Mouse (Mus musculus): ENCODE data around the gene Hrg. TPM values are rescaled to one million over a fixed set of nuclear protein-coding genes. Genes with fewer than 3 reads are reported as not detected.

Gene Hrg
- polyA plus RNA-seq, 1 experiment: not detected

DNA sequence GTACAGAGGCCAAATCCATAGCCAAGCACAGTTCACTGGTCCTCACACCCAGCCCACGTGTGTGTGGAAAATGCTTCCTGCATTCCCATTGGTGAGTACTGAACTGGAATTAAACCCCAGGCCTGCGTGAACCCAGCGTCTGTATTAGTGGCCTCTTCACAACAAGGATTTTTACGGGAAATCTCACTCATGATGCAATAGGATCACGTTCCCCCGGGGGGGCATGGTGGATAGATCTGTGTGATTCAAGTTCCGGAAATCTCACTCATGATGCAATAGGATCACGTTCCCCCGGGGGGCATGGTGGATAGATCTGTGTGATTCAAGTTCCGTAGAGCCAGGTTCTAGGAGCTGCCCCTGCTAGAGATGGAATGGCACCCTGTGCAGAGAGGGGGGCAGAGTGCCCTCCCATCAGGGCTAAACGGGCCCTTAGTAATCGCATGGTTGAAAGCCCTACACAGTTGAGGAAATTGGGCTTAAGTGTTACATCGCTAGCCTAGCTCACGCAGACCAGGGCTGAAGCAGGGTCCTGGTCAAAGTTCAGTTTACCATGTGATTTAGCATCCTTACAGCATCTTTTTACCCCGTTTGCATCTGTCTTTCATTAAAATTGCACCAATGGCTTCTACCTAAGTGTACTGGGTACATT lies 32.1 kb upstream of the Hrg start:
- Histone ChIP-seq H3K27me3 (ENCODE audit: control insufficient read depth, insufficient read depth, low read length) (no peaks in the 10 kb centered on the region), H3K4me1 (replicated peaks; ENCODE audit: control insufficient read depth, insufficient read depth, low read length) (no peaks in the 10 kb centered on the region), H3K27ac (ENCODE audit: control insufficient read depth, insufficient read depth, low read length) (no peak overlapping the region), H3K4me3 (ENCODE audit: control insufficient read depth, insufficient read depth, low read length) (no peak overlapping the region), H3K36me3 (ENCODE audit: control insufficient read depth, insufficient read depth, low read length) (no peaks in the 10 kb centered on the region)
- DNase-seq: no peak
- 92% methylated on average over 15 of the region's 15 CpGs for WGBS
- TF ChIP-seq POLR2A (IDR thresholded peaks at IDR 0.05; ENCODE audit: control insufficient read depth, extremely low read depth, insufficient read depth, low read length, poor library complexity) (no peak), CTCF (IDR thresholded peaks at IDR 0.05; ENCODE audit: borderline replicate concordance, control insufficient read depth, extremely low read depth, insufficient read depth, low read length, poor library complexity) (no peak)

DNA sequence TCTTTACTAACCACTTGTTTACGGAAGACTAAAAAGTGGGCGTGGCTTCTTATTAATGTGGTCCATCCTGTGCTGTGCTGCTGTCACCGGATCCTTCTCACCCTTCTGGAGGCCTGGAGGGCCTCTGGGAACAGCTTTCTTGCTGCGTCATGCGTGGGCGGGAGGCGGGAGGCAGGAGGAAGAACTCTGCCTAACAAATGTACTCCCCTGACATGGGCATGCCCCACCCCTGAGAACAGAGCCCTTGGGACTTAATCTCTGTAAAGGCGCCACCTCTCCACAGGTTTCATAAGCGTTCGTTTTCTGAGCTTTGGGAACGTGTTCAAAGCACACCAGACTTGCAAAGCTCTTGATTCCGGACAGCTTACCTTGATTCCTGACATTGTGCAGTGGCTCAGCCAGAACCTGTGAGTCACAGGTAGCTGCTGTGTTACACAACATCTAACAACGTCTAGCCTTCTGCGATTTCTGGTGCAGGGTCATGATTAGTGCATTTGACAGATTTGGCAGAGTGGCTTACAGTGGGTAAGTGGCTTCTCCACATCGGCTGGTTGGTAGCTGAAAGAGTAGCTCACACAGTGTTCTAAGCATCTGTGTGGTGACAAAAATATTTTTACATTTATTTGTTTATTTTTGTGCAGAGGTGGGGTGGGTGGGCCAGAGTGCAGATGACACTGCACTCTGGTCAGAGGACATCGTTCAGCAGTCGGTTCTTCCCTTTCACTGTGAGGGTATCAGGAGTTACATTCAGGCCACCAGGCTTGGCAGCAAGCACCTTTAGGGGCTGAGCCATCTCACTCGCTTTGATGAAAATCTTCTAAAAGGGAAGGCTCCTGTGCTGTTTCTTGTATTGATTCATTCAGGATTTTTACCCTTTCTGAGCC lies 30.7 kb upstream of the Hrg start:
- Histone ChIP-seq H3K27me3 (ENCODE audit: control insufficient read depth, insufficient read depth, low read length) (no peaks in the 10 kb centered on the region), H3K27ac (ENCODE audit: control insufficient read depth, insufficient read depth, low read length) (no peak overlapping the region), H3K4me3 (ENCODE audit: control insufficient read depth, insufficient read depth, low read length) (no peak overlapping the region), H3K4me1 (replicated peaks; ENCODE audit: control insufficient read depth, insufficient read depth, low read length) (no peaks in the 10 kb centered on the region), H3K36me3 (ENCODE audit: control insufficient read depth, insufficient read depth, low read length) (no peaks in the 10 kb centered on the region)
- WGBS: 46% methylated on average over 18 of the region's 18 CpGs
- DNase-seq: no peak
- no peak for TF ChIP-seq POLR2A (IDR thresholded peaks at IDR 0.05; ENCODE audit: control insufficient read depth, extremely low read depth, insufficient read depth, low read length, poor library complexity)
- no peak for TF ChIP-seq CTCF (IDR thresholded peaks at IDR 0.05; ENCODE audit: borderline replicate concordance, control insufficient read depth, extremely low read depth, insufficient read depth, low read length, poor library complexity)

DNA sequence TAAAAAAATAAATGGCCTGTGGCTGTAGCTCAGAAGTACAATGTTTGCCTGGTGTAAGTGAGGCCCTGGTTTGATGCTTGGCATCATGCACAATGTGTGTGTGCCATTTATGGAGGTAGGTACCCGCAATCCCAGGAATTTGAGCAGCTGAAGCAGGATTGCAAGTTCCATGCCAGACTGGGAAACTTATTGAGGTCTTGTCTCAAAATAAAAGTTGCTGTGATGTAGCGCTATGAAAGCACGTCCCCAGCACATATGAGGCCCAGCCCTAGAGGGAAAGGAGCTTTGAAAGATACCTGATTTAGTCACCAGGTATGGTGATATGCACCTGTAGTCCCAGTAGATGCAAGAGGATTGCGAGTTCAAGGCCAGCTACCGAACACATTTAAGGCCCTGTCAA lies 29.1 kb upstream of the Hrg start:
- H3K27me3 ChIP-seq (ENCODE audit: control insufficient read depth, insufficient read depth, low read length): no peaks in the 10 kb centered on the region
- no peak for DNase-seq
- H3K36me3 ChIP-seq (ENCODE audit: control insufficient read depth, insufficient read depth, low read length): no peaks in the 10 kb centered on the region
- TF ChIP-seq CTCF (IDR thresholded peaks at IDR 0.05; ENCODE audit: borderline replicate concordance, control insufficient read depth, extremely low read depth, insufficient read depth, low read length, poor library complexity): no peak
- TF ChIP-seq POLR2A (IDR thresholded peaks at IDR 0.05; ENCODE audit: control insufficient read depth, extremely low read depth, insufficient read depth, low read length, poor library complexity): no peak
- WGBS: 97% methylated on average over 5 of the region's 5 CpGs
- no peaks in the 10 kb centered on the region for H3K4me1 ChIP-seq (replicated peaks; ENCODE audit: control insufficient read depth, insufficient read depth, low read length)
- H3K27ac ChIP-seq (ENCODE audit: control insufficient read depth, insufficient read depth, low read length): no peak overlapping the region
- H3K4me3 ChIP-seq (ENCODE audit: control insufficient read depth, insufficient read depth, low read length): no peak overlapping the region

DNA sequence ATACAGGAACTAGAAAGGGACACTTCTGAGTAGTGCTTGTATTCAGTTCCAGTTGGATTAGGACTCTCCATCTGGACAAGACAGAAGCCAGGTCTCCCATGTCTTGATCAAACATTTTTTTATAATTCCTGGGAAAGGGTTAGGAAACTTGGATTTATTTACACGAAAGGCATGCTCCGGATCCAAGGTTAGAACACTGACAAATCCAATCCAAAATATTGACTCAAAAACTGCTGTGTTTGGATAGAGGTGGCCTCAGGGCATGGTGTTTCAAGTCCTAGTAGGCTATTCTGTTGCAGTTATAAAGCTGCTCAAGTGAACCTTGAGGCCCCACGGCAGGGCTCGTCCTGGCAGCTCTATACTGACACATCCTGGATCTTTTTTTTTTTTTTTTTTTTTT lies 28.4 kb upstream of the Hrg start:
- no peaks in the 10 kb centered on the region for H3K4me1 ChIP-seq (replicated peaks; ENCODE audit: control insufficient read depth, insufficient read depth, low read length)
- no peak overlapping the region for H3K27ac ChIP-seq (ENCODE audit: control insufficient read depth, insufficient read depth, low read length)
- no peaks in the 10 kb centered on the region for H3K36me3 ChIP-seq (ENCODE audit: control insufficient read depth, insufficient read depth, low read length)
- no peaks in the 10 kb centered on the region for H3K27me3 ChIP-seq (ENCODE audit: control insufficient read depth, insufficient read depth, low read length)
- TF ChIP-seq POLR2A (IDR thresholded peaks at IDR 0.05; ENCODE audit: control insufficient read depth, extremely low read depth, insufficient read depth, low read length, poor library complexity) (no peak), CTCF (IDR thresholded peaks at IDR 0.05; ENCODE audit: borderline replicate concordance, control insufficient read depth, extremely low read depth, insufficient read depth, low read length, poor library complexity) (no peak)
- H3K4me3 ChIP-seq (ENCODE audit: control insufficient read depth, insufficient read depth, low read length): no peak overlapping the region
- DNase-seq: no peak
- WGBS: 94% methylated on average over 4 of the region's 4 CpGs

DNA sequence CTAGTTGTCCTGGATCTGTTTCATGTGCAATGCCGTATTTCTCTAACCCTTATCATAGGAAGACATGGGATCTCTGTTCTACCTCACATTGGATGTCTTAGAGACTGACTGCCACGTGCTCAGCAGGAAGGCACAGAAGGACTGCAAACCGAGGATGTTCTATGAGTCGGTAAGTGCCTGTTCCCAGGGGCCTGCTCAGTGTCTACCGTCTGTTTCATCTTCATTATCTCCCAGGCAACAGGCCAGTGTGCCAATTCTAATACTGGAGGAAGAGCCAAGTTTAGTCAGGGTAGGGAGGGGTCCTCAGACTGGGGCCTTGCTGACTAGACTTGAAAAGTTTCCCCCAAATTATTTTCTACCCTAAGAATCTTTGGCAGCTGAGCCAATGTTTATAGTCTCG lies 21.3 kb upstream of the Hrg start:
- WGBS: 90% methylated on average over 6 of the region's 6 CpGs
- H3K27ac ChIP-seq (ENCODE audit: control insufficient read depth, insufficient read depth, low read length): no peak overlapping the region
- H3K27me3 ChIP-seq (ENCODE audit: control insufficient read depth, insufficient read depth, low read length): no peaks in the 10 kb centered on the region
- no peak overlapping the region for H3K4me3 ChIP-seq (ENCODE audit: control insufficient read depth, insufficient read depth, low read length)
- no peak for DNase-seq
- H3K4me1 ChIP-seq (replicated peaks; ENCODE audit: control insufficient read depth, insufficient read depth, low read length): no peaks in the 10 kb centered on the region
- no peaks in the 10 kb centered on the region for H3K36me3 ChIP-seq (ENCODE audit: control insufficient read depth, insufficient read depth, low read length)
- no peak for TF ChIP-seq POLR2A (IDR thresholded peaks at IDR 0.05; ENCODE audit: control insufficient read depth, extremely low read depth, insufficient read depth, low read length, poor library complexity)
- no peak for TF ChIP-seq CTCF (IDR thresholded peaks at IDR 0.05; ENCODE audit: borderline replicate concordance, control insufficient read depth, extremely low read depth, insufficient read depth, low read length, poor library complexity)

DNA sequence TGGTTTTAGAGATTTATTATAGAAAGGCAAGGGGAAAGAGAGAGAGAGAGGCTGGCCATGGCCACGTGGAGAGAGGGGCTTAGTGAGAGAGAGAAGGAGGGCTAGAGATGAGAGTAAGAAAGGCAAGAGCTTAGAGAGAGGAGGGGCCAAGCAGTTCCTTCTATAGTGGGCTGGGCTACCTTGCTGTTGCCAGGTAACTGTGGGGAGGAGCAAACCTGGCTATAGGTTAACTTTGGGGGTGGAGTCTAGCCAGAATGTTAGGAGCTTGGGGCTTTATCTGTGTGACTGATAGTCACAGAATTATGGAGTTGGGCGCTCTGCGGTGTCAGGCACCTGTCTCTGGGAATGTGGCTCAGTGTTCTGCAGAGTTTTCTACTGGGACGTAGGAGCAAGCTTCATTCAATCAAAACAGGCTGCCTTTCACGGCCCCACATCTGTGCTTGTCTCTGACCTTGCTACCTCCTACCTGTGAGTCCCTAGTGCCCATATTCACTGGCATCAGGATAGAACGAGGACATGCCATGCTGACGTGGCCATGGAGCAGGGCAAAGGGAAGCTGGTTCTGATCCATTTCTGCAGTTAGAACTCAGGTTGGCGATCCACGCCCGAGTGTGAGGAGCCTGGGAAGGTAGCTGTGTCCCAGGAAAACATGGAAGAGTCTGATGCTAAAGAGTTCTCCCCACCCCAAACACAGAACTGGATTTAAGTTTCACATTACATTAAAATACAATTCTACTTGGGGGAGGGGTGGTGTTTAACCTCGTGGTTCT lies 19.3 kb upstream of the Hrg start:
- H3K4me3 ChIP-seq (ENCODE audit: control insufficient read depth, insufficient read depth, low read length): no peak overlapping the region
- no peak overlapping the region for H3K27ac ChIP-seq (ENCODE audit: control insufficient read depth, insufficient read depth, low read length)
- H3K36me3 ChIP-seq (ENCODE audit: control insufficient read depth, insufficient read depth, low read length): no peaks in the 10 kb centered on the region
- 91% methylated on average over 11 of the region's 11 CpGs for WGBS
- H3K4me1 ChIP-seq (replicated peaks; ENCODE audit: control insufficient read depth, insufficient read depth, low read length): no peaks in the 10 kb centered on the region
- no peaks in the 10 kb centered on the region for H3K27me3 ChIP-seq (ENCODE audit: control insufficient read depth, insufficient read depth, low read length)
- no peak for DNase-seq
- no peak for TF ChIP-seq POLR2A (IDR thresholded peaks at IDR 0.05; ENCODE audit: control insufficient read depth, extremely low read depth, insufficient read depth, low read length, poor library complexity)
- TF ChIP-seq CTCF (IDR thresholded peaks at IDR 0.05; ENCODE audit: borderline replicate concordance, control insufficient read depth, extremely low read depth, insufficient read depth, low read length, poor library complexity): no peak

All from thymus, adult 2 months (tissue).